Mouse (Mus musculus) hindbrain, embryonic 10.5 days (tissue): ENCODE measurements around the gene Orc2. TPM values are rescaled to one million over a fixed set of nuclear protein-coding genes. Genes with fewer than 3 reads are reported as not detected.
A peak's percentile ranks its signal among the peaks of the same experiment; 100 is the strongest.

ENCODE experiments used
- DNase-seq: peaks from one replicate; pipeline ENCODE4 v3.0.0-alpha.2; 2017; ENCODE audit warnings: low spot score
- H3K27ac ChIP-seq: fragments of 300-500 bp; sonication (generic); 2 replicates; pipeline ENCODE4 v1.5.1; 2016; ENCODE audit warnings: mild to moderate bottlenecking, moderate library complexity
- H3K27me3 ChIP-seq: fragments of 300-500 bp; sonication (generic); 2 replicates; pipeline ENCODE4 v1.6.1; 2016; ENCODE audit warnings: mild to moderate bottlenecking; ENCODE audit not compliant: poor library complexity, insufficient read depth, severe bottlenecking
- H3K36me3 ChIP-seq: fragments of 300-500 bp; sonication (generic); 2 replicates; pipeline ENCODE4 v1.6.1; 2016; ENCODE audit warnings: mild to moderate bottlenecking, moderate library complexity
- H3K4me1 ChIP-seq: fragments of 300-500 bp; sonication (generic); replicated peaks from 2 replicates; pipeline ENCODE4 v1.6.1; 2016; ENCODE audit warnings: mild to moderate bottlenecking
- H3K4me3 ChIP-seq: fragments of 300-500 bp; sonication (generic); 2 replicates; pipeline ENCODE4 v1.5.1; 2016; ENCODE audit warnings: mild to moderate bottlenecking, moderate library complexity
- H3K9me3 ChIP-seq: fragments of 300-500 bp; sonication (generic); 2 replicates; pipeline ENCODE4 v1.6.1; 2016; ENCODE audit warnings: mild to moderate bottlenecking, moderate library complexity
- WGBS: fragments of 180-500 bp; shearing (Covaris S2); methylation state at CpG from one replicate; pipeline ENCODE4 v1.1.7; 2016; 5-methylcytosine and 5-hydroxymethylcytosine counted together
- polyA plus RNA-seq: library from polyadenylated mRNA; unstranded; fragments of >200 nt; fragmentation: Nextera tagmentation; extraction: Ambion mirVana; gene quantifications from 2 replicates; pipeline ENCODE4 v1.2.1, GENCODE M21; 2016

Gene Orc2
- polyA plus RNA-seq: 35.8 and 46.4 TPM in 2 replicates

- DNase-seq: peak; percentile 93
- peaks cover 16% of the 10 kb centered on the region for H3K4me1 ChIP-seq
- H3K27me3 ChIP-seq: no peaks in the 10 kb centered on the region
- under 1% methylated on average over 64 of the region's 64 CpGs for WGBS
- peaks cover 42% of the 10 kb centered on the region for H3K36me3 ChIP-seq
- H3K27ac ChIP-seq: peak within 1 kb of the TSS; percentile 95
- peak within 1 kb of the TSS; percentile 99 for H3K4me3 ChIP-seq
- peaks cover 35% of the 10 kb centered on the region for H3K9me3 ChIP-seq
Measured at GRCm38 (mm10) chr1:58504577-58505254, at the start of gene Orc2. Gene Orc2 (minus strand): TSS chr1:58505109.

GRCm38 (mm10) chr1:58541386-58541785 is 36.5 kb upstream of the Orc2 start:
- DNase-seq: no peak
- Histone ChIP-seq H3K4me3 (no peak overlapping the region), H3K4me1 (no peaks in the 10 kb centered on the region), H3K36me3 (peaks cover 63% of the 10 kb centered on the region), H3K27me3 (no peaks in the 10 kb centered on the region), H3K9me3 (no peaks in the 10 kb centered on the region), H3K27ac (no peak overlapping the region)
- 91% methylated on average over 1 of the region's 1 CpGs for WGBS

- H3K36me3 ChIP-seq: peaks cover 23% of the 10 kb centered on the region
- peaks cover 48% of the 10 kb centered on the region for H3K9me3 ChIP-seq
- WGBS: 97% methylated on average over 3 of the region's 3 CpGs
- H3K4me3 ChIP-seq: no peak overlapping the region
- no peak for DNase-seq
- H3K27ac ChIP-seq: no peak overlapping the region
- H3K4me1 ChIP-seq: peaks cover 16% of the 10 kb centered on the region
- no peaks in the 10 kb centered on the region for H3K27me3 ChIP-seq
Measured at GRCm38 (mm10) chr1:58507249-58507648, 2.3 kb upstream of the Orc2 start.

- no peak for DNase-seq
- peaks cover 32% of the 10 kb centered on the region for H3K9me3 ChIP-seq
- peak overlapping the region; percentile 99 for H3K4me3 ChIP-seq
- peaks cover 16% of the 10 kb centered on the region for H3K4me1 ChIP-seq
- H3K27me3 ChIP-seq: no peaks in the 10 kb centered on the region
- WGBS: 38% methylated on average over 9 of the region's 9 CpGs
- peaks cover 51% of the 10 kb centered on the region for H3K36me3 ChIP-seq
- peak overlapping the region; percentile 95 for H3K27ac ChIP-seq
Measured at GRCm38 (mm10) chr1:58503793-58504370, 1.0 kb downstream of the Orc2 start.

GRCm38 (mm10) chr1:58503134-58503533 is 1.8 kb downstream of the Orc2 start:
- peaks cover 16% of the 10 kb centered on the region for H3K4me1 ChIP-seq
- H3K4me3 ChIP-seq: peak overlapping the region; percentile 99
- H3K27me3 ChIP-seq: no peaks in the 10 kb centered on the region
- DNase-seq: no peak
- H3K36me3 ChIP-seq: peaks cover 54% of the 10 kb centered on the region
- H3K9me3 ChIP-seq: peaks cover 24% of the 10 kb centered on the region
- no peak overlapping the region for H3K27ac ChIP-seq

GRCm38 (mm10) chr1:58498758-58499157 is 6.2 kb downstream of the Orc2 start:
- no peak for DNase-seq
- Histone ChIP-seq H3K36me3 (peaks cover 76% of the 10 kb centered on the region), H3K9me3 (no peaks in the 10 kb centered on the region), H3K4me3 (no peak overlapping the region), H3K27me3 (no peaks in the 10 kb centered on the region), H3K4me1 (peaks cover 11% of the 10 kb centered on the region), H3K27ac (no peak overlapping the region)
- 93% methylated on average over 1 of the region's 1 CpGs for WGBS

GRCm38 (mm10) chr1:58497678-58498077 is 7.2 kb downstream of the Orc2 start:
- 90% methylated on average over 4 of the region's 4 CpGs for WGBS
- H3K36me3 ChIP-seq: peaks cover 87% of the 10 kb centered on the region
- H3K9me3 ChIP-seq: no peaks in the 10 kb centered on the region
- H3K4me3 ChIP-seq: no peak overlapping the region
- no peak overlapping the region for H3K27ac ChIP-seq
- H3K4me1 ChIP-seq: peaks cover under 1% of the 10 kb centered on the region; the same call in 1 of the 2 replicates
- DNase-seq: no peak
- H3K27me3 ChIP-seq: no peaks in the 10 kb centered on the region

GRCm38 (mm10) chr1:58495603-58496002 is 9.3 kb downstream of the Orc2 start:
- Histone ChIP-seq H3K4me1 (no peaks in the 10 kb centered on the region), H3K9me3 (no peaks in the 10 kb centered on the region), H3K4me3 (no peak overlapping the region), H3K27me3 (no peaks in the 10 kb centered on the region), H3K27ac (no peak overlapping the region), H3K36me3 (peaks cover 98% of the 10 kb centered on the region)
- 92% methylated on average over 6 of the region's 6 CpGs for WGBS
- no peak for DNase-seq

GRCm38 (mm10) chr1:58482647-58483046 is 22.3 kb downstream of the Orc2 start:
- Histone ChIP-seq H3K4me1 (no peaks in the 10 kb centered on the region), H3K4me3 (no peak overlapping the region), H3K36me3 (peaks cover 93% of the 10 kb centered on the region), H3K27me3 (no peaks in the 10 kb centered on the region), H3K9me3 (no peaks in the 10 kb centered on the region), H3K27ac (no peak overlapping the region)
- WGBS: 92% methylated on average over 4 of the region's 4 CpGs
- no peak for DNase-seq

GRCm38 (mm10) chr1:58475662-58476061 is 29.2 kb downstream of the Orc2 start:
- no peak overlapping the region for H3K4me3 ChIP-seq
- no peaks in the 10 kb centered on the region for H3K9me3 ChIP-seq
- peaks cover 99% of the 10 kb centered on the region for H3K36me3 ChIP-seq
- 93% methylated on average over 8 of the region's 8 CpGs for WGBS
- no peaks in the 10 kb centered on the region for H3K4me1 ChIP-seq
- DNase-seq: no peak
- H3K27ac ChIP-seq: no peak overlapping the region
- H3K27me3 ChIP-seq: no peaks in the 10 kb centered on the region

GRCm38 (mm10) chr1:58465561-58465960 is 39.3 kb downstream of the Orc2 start:
- Histone ChIP-seq H3K27ac (no peak overlapping the region), H3K36me3 (peaks cover 98% of the 10 kb centered on the region), H3K4me3 (no peak overlapping the region), H3K4me1 (no peaks in the 10 kb centered on the region), H3K9me3 (no peaks in the 10 kb centered on the region), H3K27me3 (no peaks in the 10 kb centered on the region)
- no peak for DNase-seq
- 93% methylated on average over 4 of the region's 4 CpGs for WGBS

GRCm38 (mm10) chr1:58465042-58465441 is 39.9 kb downstream of the Orc2 start:
- H3K27ac ChIP-seq: no peak overlapping the region
- H3K36me3 ChIP-seq: peaks cover 98% of the 10 kb centered on the region
- H3K9me3 ChIP-seq: no peaks in the 10 kb centered on the region
- H3K4me3 ChIP-seq: no peak overlapping the region
- DNase-seq: no peak
- no peaks in the 10 kb centered on the region for H3K4me1 ChIP-seq
- no peaks in the 10 kb centered on the region for H3K27me3 ChIP-seq
- 91% methylated on average over 4 of the region's 4 CpGs for WGBS

- Histone ChIP-seq H3K27ac (no peak overlapping the region), H3K4me3 (no peak overlapping the region), H3K4me1 (no peaks in the 10 kb centered on the region), H3K27me3 (no peaks in the 10 kb centered on the region), H3K9me3 (no peaks in the 10 kb centered on the region), H3K36me3 (peaks cover 98% of the 10 kb centered on the region)
- WGBS: 89% methylated on average over 2 of the region's 2 CpGs
- DNase-seq: no peak
Measured at GRCm38 (mm10) chr1:58463935-58464334, 41.0 kb downstream of the Orc2 start.
